Mouse (Mus musculus): ENCODE measurements around the gene Eps8.

Eps8 gene

GRCm38 (mm10) chr6:137613903-137614302, 40.8 kb downstream of the Eps8 start:
- WGBS, result 80% methylated on average over 4 of the region's 4 CpGs

GRCm38 (mm10) chr6:137612071-137612547, 42.6 kb downstream of the Eps8 start:
- 65% methylated on average over 2 of the region's 2 CpGs for WGBS

GRCm38 (mm10) chr6:137608160-137608930, 46.3 kb downstream of the Eps8 start:
- WGBS, result 91% methylated on average over 17 of the region's 17 CpGs

- 88% methylated on average over 7 of the region's 7 CpGs for WGBS
Measured at GRCm38 (mm10) chr6:137606541-137606940, 48.1 kb downstream of the Eps8 start.

- WGBS, result 65% methylated on average over 4 of the region's 4 CpGs
Measured at GRCm38 (mm10) chr6:137604417-137605248, 50.0 kb downstream of the Eps8 start.

- 67% methylated on average over 7 of the region's 7 CpGs for WGBS
Measured at GRCm38 (mm10) chr6:137598306-137598705, 56.4 kb downstream of the Eps8 start.

GRCm38 (mm10) chr6:137597442-137598058, 57.1 kb downstream of the Eps8 start:
- 95% methylated on average over 8 of the region's 8 CpGs for WGBS

- 95% methylated on average over 10 of the region's 10 CpGs for WGBS
Measured at GRCm38 (mm10) chr6:137592582-137592981, 62.1 kb downstream of the Eps8 start.

GRCm38 (mm10) chr6:137589245-137589618, 65.4 kb downstream of the Eps8 start:
- WGBS, result 72% methylated on average over 3 of the region's 3 CpGs

- WGBS, result 57% methylated on average over 10 of the region's 10 CpGs
Measured at GRCm38 (mm10) chr6:137588481-137589244, 66.0 kb downstream of the Eps8 start.

- 91% methylated on average over 6 of the region's 6 CpGs for WGBS
Measured at GRCm38 (mm10) chr6:137587866-137588265, 66.8 kb downstream of the Eps8 start.

GRCm38 (mm10) chr6:137585229-137585628, 69.4 kb downstream of the Eps8 start:
- WGBS, result 84% methylated on average over 4 of the region's 4 CpGs

- WGBS, result 89% methylated on average over 5 of the region's 5 CpGs
Measured at GRCm38 (mm10) chr6:137583056-137583455, 71.6 kb downstream of the Eps8 start.

- WGBS, result 82% methylated on average over 19 of the region's 19 CpGs
Measured at GRCm38 (mm10) chr6:137582207-137582889, 72.3 kb downstream of the Eps8 start.

- WGBS, result 68% methylated on average over 6 of the region's 6 CpGs
Measured at GRCm38 (mm10) chr6:137581331-137582010, 73.2 kb downstream of the Eps8 start.

- WGBS, result 92% methylated on average over 5 of the region's 5 CpGs
Measured at GRCm38 (mm10) chr6:137580503-137580902, 74.2 kb downstream of the Eps8 start.

GRCm38 (mm10) chr6:137576670-137577371, 77.9 kb downstream of the Eps8 start:
- 75% methylated on average over 12 of the region's 12 CpGs for WGBS

GRCm38 (mm10) chr6:137576091-137576490, 78.6 kb downstream of the Eps8 start:
- 98% methylated on average over 4 of the region's 4 CpGs for WGBS

GRCm38 (mm10) chr6:137573897-137574296, 80.8 kb downstream of the Eps8 start:
- 46% methylated on average over 7 of the region's 7 CpGs for WGBS

GRCm38 (mm10) chr6:137570718-137571131, 84.0 kb downstream of the Eps8 start:
- WGBS, result 69% methylated on average over 9 of the region's 9 CpGs

Data from cerebral cortex, adult 2 months (tissue).